Mouse (Mus musculus) layer of hippocampus, postnatal 25 days (tissue): ENCODE results near the gene Ntn5. TPM values are rescaled to one million over a fixed set of nuclear protein-coding genes. Genes with fewer than 3 reads are reported as not detected.
A peak's percentile ranks its signal among the peaks of the same experiment; 100 is the strongest.
"Not testable (repeated sequence)": the region's sequence is repeated elsewhere in the genome, so short reads cannot be mapped to it uniquely, and the experiment has no call there.

Source experiments
- DNase-seq, 2 experiments: peaks; one replicate each; pipeline ENCODE4 v3.0.0; 2022; ENCODE audit warnings: mixed read lengths in 2 of 2, low spot score in 1 of 2; ENCODE audit errors: extremely low spot score in 1 of 2
- total RNA-seq, 2 experiments: library from RNA; stranded (reverse); gene quantifications; 2 replicates each; pipeline ENCODE4 v1.2.3; 2021

The Ntn5 gene
- total RNA-seq, 2 experiments from 2014 or later, result 3.4 to 4.5 TPM

GRCm38 (mm10) chr7:45654424-45655047 lies 29.3 kb upstream of the Ntn5 start:
- no peak for DNase-seq

DNA sequence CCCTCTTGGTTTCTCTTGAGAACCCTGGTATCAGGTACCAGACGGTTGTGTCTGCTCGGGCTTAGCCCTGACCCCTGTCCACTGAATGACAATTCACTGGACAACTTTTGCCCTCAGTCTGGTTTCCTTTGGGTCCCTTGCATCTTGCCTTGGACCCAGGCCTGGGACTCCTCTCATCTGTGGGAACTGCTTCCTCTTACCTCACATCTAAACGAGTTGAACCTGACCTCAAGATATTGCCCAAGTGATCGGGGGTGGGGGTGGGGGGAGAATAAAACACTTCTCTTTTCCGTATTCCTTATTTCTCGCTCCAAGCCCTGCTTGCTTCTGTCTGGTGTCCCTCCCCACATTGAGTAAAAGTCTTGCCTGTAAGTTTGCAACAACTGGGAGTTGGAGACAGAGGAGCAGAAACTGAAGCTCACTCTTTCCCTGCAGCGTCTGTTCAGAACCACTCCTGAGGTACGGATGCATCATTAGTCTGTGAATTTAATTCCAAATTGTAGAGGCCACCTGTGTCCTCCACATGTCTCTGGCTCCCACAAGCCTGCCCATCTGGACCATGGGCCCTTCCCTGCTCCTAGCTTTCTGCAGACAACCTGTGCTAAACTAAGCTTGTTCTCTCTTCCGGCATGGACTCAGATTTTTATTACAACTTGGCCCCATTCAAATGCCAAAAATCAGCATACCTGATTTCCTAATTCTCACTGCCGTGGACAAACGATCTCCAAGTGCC lies 22.9 kb upstream of the Ntn5 start:
- no peak for DNase-seq

DNA sequence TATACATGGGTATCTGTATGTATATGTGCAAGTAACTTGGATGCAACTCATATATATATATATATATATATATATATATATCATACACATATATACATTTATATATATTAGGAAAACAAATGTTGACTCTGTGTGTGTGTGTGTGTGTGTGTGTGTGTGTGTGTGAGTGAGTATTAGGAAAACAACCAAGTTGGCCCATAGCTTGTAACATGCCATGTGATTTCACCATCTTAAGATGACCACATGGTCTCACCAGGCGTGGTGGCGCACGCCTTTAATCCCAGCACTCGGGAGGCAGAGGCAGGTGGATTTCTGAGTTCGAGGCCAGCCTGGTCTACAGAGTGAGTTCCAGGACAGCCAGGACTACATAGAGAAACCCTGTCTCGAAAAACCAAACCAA lies 22.1 kb upstream of the Ntn5 start:
- not testable (repeated sequence) for DNase-seq

DNA sequence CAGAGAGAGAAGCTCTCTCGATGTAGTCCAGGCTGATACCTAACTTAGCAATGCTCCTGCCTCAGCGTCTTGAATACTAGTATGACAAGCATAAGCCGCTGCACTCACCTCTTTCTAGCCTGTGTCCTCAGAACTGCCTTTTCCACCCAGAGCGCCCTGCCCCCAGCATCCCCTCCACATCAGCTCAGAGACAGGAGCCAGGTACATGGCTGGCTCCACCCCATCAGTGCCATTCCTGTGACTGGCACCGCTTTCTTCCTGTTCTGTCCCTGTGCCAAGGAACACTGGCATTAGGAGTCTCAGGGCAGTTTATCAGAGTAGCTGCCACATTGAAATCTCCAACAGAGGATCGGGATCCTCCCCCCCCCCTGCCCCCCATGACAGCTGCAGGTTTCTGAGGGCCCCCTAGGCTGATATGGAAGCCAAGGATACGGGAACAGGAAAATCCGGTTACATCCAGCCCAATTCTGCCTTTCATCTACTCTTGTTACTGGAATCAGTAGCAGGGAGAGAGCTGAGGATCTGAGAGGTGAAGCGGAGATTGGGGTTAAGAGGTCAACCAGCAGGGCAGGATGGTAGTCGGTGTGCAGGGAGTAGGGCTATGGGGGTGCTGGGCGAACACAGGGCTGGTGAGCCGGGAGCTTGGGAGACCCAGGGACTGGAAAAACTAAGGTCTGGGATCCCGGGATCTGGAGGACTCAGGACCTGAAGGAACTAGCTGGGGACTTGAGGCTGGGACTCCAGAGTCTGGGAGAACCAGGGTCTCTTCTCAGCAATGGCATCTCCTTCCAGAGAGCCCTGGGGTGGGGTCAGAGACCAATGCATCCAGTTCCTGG lies 18.3 kb upstream of the Ntn5 start:
- no peak for DNase-seq

- no peak for DNase-seq
These were observed 17.7 kb upstream of the Ntn5 start, which contains the start of gene Fut2 for GRCm38 (mm10) chr7:45666161-45666560. Gene Fut2 (minus strand): TSS chr7:45666394.

- DNase-seq, result peak in 1 of 2 experiments; percentile 51
These were observed 16.1 kb upstream of the Ntn5 start for GRCm38 (mm10) chr7:45667761-45668160.

DNA sequence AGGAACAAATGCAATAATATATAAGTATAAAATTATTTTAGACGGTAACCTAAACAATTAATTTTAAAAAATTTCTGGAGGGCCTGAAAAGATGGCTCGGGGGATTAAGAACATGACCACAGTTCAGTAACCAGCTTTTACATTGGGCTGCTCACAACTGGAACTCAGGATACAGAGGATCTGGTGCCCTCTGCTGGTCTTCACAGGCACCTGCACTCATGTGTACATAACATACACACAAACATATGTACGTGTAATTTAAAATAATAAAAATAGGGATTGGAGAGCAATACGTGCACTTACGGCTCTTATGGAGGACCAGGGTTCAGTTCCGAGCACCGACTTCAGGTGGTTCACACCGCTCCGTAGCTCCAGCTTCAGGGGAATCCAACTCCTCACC lies 14.9 kb upstream of the Ntn5 start:
- no peak for DNase-seq

DNA sequence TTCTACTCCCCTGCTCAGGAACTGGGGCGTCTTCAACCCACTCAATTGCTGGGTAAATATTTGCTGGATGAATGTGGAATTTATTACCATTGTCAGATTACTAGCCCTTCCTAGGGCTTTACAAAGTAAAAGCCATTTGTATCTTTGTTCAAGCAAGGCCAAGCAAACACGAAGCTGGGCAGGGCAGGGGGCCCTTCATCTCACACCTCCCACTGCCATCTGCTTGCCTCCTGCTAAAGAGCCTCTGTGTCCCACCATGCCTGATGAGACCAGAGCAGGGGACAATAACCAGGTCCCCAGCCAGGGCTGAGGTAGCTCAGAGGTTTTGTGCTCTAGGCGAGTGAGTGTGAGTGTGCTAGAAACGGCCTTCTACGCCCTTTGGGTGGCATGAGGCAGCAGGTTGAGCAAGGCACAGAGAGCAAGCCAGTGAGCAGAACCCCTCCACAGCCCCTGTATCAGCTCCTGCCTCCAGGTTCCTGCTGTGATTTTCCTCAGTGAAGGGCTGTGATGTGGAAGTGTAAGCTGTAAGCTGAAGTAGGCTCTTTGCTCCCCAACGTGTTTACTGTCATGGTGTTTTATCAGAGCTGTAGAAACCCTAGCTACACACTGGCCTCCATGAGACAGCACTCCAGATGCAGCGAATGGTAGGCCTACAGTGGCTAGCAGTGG lies 6.1 kb upstream of the Ntn5 start:
- DNase-seq, result no peak

GRCm38 (mm10) chr7:45678513-45678912 lies 5.3 kb upstream of the Ntn5 start:
- DNase-seq, result no peak

- no peak for DNase-seq
These were observed 3.7 kb upstream of the Ntn5 start for GRCm38 (mm10) chr7:45679966-45680621.

DNA sequence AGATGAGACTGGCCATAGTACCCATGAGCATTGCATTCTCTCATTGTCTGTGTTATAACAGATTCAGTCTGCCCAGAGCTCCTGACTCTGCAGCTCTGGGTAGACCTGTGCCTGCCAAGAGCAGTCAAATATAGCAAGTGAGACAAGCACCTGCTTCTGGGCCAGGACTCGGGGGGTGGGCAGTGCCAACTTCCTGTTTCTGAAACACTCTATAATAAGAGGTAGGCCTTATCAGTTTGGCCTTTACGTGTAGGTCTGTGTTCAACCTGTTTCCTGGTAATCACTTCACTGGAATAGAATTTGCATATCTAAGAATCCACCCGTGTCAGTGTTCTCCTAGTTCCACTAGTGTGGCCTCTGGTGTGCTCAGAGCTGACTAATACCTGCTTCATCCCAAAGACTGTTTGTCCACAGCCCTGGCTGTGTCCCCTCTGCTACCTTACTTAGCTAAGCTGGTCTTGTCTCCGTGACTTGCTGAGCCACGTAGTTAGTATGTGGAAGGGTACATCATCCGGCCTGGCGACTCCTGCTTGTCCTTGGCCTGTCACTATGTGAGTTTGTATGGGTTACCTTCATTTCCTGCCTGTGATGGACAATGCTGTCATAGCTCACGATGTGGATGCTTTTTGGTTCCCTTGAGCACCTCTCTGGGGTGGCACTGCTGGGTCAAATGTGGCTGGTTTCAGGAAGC lies 2.6 kb upstream of the Ntn5 start:
- no peak for DNase-seq

DNA sequence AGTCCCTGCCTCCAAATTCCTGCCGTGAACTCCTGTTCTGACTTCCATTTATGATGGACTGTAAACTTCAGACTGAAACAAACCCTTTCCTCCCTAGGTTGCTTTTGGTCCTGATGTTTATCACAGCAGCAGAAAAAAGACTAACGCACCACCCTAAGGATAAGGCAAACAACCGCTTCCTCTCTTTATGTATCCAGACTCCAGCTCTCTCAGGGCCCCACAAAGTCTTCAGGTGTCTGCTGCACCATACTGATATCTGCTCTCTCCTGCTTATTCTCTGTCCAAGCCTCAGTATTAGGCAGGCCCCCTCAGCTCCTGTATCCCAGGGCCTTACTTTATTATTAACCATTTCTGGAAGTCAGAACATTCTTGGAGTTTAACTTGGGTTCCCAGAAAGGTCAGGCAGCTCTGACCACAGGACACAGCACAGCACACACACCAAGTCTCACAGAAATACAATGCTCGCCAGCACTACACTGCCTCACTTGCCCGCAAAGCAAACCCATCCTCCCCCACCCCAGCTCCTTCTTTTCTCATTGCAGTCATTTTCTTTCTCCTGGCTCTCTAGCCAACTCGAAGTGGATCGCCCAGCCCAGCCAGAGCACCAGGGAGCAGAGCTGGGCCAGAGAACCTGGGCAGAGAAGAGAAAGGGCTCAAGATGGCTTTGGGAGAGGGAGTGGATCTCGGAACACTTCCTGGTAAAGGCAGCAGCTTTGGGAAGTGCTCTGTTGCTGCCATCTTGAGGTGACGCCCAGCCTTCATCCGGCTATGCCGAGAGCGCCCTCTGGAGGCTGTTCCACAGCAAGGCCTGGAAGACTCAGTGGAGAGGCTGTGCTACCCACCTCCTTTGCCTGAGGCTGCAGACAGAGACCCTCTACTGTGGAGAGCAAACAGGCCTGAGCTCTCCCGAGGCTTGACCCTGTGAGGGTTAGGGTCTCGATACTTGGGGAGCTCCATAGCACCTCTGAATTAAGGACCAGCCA lies 1.4 kb upstream of the Ntn5 start:
- peak; percentile 83 to 93 for DNase-seq

- DNase-seq, result no peak
These were observed 2.0 kb downstream of the Ntn5 start for GRCm38 (mm10) chr7:45685811-45686210.

DNA sequence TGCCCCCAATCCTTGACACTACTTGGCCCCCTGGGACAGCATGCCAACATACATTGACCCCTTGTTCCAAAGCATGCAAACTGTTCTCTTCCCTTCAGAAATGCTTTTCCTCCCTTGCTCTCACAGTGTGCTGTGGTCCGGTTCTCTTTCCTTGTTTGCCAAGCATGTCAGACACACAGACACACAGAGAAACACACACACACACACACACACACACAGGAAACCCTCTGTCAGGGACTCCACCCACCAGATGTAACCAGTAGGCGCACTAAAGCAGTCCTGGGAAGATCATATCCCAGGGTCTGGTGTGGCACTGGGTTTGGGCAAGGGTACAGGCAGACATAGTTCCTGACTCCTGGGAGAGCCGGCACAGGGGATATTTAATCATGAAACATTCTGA lies 3.0 kb downstream of the Ntn5 start:
- no peak for DNase-seq

DNA sequence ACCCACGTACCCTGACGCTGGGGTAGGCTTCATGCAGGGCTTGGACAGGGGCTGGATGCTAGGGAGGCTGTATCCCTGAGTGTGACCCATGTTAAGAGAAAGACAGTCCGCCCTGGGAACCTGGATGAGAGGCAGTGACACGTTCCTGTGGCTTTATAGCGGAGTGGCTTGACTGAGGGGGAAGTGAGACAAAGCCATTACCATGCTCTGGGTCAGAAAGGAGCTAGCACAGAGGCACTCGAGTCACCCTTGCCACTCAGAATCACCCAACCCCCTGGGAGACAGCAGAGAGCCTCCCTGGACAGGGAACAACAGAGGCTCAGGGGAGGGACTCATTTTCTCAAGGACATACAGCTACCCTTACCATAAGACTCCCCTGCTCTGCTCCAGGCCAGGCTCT lies 5.3 kb downstream of the Ntn5 start:
- DNase-seq, result no peak

DNA sequence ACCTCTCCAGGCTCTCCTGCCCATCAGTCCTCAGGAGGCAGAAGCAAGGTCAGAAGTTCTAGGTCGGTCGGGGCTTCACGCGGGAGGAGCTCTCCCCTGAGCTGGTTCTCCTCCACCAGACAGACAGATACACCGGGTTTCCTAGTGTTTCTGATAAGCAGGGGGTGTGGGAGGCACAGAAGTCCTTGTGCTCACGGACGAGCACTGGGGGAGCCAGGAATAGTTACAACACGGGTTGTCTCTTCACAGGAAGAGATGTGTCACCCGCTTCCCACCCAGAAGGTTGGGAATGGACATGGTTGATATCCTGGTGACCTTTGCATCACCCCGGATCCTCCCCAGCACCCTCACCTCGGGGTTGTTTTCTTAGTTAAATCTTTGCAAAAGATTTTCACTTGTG lies 6.0 kb downstream of the Ntn5 start:
- no peak for DNase-seq

DNA sequence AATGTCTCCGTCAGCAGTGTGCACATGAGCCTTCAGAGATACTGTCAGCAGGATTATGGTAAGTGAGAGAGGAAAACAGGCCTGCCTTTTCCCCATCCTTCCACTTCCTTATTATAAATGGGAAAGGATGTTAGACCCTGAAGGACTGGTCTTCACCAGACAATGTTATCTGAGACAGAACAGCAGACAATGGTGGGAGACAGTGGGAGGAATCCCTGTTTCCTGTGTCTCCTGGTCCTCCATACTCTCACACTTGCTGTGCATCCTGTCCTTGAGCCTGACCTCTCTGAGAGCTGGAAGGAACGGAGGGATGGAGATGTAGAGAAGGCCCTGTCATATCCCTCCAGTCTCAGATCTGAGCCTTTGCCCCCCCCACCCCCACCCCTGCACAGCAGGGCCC lies 8.5 kb downstream of the Ntn5 start:
- DNase-seq, result no peak

DNA sequence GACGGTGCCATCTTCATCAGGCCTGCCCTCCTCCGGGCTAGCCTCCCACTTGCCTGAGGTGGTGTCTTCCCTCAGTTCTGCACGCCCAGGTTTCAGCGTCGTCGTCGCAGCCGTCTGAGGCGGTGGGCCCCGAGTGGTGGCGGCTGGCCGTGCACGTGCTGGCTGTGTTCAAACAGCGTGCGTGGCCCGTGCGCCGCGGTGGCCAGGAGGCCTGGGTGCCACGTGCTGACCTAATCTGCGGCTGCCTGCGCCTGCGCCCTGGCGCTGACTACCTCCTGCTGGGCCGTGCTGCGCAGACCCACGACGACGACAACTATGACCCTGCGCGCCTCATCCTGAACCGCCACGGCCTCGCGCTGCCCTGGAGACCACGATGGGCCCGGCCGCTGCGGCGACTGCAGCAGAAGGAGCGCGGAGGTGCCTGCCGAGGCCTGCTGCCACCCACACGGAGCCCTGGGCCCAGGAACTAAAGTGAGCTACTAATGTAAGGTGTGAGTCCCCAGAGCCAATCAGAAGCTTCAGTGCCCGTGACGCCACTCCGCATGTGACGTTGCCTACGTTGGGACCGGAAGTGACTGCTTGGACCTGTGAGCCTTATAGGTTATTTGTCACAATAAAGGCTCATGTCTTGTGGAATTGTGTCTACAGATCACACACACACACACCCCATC lies 10.2 kb downstream of the Ntn5 start, which contains the start of gene Sec1:
Gene Sec1 (minus strand): TSS at position 482 of the 671 bp plus-strand sequence.
- no peak for DNase-seq
